Mouse (Mus musculus): Measurements from ENCODE around the gene Wdr90. TPM values are rescaled to one million over a fixed set of nuclear protein-coding genes. Genes with fewer than 3 reads are reported as not detected.
"Not testable (repeated sequence)": the region's sequence is repeated elsewhere in the genome, so short reads cannot be mapped to it uniquely, and the experiment has no call there.

Wdr90 gene
- polyA plus RNA-seq, 2 experiments from 2014 or later: 3.4 to 6.8 TPM

DNA sequence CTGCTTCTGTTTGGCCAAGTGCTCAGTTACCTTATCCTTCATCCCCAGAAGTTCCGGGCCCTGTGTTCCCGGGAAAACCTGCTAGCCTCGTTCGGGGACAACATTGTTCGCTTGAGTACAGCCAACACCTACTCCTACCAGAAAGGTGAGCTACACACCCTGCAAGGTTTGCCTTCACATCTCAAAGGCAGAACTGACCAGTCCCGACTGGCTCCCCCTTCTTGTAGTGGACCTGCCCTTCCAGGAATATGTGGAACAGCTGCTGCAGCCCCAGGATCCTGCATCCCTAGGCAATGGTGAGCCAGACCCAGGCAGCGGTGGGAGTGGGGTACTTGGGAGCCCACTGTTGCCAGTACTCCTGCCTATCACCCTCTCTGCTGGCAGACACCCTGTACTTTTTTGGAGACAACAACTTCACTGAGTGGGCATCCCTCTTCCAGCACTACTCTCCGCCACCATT, 31.7 kb downstream of the Wdr90 start:
- no peak for ATAC-seq

- peak; percentile 70 for ATAC-seq
These were observed 32.4 kb downstream of the Wdr90 start, which contains the start of gene Jmjd8 for GRCm38 (mm10) chr17:25828712-25829557. Gene Jmjd8 (plus strand): TSS chr17:25828867.

- no peak for ATAC-seq
These were observed 33.1 kb downstream of the Wdr90 start for GRCm38 (mm10) chr17:25828223-25828594.

DNA sequence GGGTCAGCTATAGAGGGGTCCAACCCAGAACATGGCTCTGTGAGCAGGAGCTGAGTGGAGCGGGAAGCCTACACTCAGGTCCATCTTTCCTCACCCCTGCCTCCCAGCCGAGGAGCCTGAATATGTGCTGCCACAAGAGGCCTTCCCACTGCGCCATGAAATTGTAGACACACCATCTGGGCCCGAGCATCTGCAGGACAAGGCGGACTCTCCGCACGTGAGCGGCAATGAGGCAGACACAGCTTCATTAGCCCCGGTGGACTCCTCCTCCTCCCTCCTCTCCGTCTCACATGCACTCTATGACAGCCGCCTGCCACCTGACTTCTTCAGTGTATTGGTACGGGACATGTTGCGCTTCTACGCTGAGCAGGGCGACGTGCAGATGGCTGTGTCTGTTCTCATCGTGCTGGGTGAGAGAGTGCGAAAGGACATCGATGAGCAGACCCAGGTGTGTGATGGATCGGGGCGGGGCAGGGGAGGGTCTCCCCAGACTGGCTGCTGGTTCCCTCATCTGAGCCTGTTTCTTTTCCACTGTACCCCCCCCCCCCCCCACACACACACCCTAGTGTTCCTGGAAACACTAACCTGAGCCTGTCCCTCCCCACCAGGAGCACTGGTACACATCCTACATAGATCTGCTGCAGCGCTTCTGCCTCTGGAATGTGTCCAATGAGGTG, 33.6 kb downstream of the Wdr90 start:
- ATAC-seq: no peak

DNA sequence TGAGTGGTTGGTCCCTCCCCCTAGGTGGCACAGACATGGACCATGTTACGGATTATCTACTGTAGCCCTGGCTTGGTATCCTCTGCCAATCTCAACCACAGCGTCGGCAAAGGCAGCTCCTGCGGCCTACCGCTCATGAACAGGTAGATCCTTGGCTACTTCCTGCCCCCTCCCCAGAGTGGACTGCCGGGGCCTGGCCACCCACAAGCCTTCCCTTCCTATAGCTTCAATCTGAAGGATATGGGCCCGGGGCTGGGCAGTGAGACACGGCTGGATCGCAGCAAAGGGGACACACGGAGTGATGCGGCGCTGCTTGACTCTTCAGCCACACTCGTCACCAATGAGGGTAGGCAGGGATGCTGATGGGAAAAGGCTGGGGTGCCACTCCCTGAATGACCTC, 34.3 kb downstream of the Wdr90 start:
- ATAC-seq: no peak

GRCm38 (mm10) chr17:25825984-25826570, 35.2 kb downstream of the Wdr90 start:
- no peak for ATAC-seq

DNA sequence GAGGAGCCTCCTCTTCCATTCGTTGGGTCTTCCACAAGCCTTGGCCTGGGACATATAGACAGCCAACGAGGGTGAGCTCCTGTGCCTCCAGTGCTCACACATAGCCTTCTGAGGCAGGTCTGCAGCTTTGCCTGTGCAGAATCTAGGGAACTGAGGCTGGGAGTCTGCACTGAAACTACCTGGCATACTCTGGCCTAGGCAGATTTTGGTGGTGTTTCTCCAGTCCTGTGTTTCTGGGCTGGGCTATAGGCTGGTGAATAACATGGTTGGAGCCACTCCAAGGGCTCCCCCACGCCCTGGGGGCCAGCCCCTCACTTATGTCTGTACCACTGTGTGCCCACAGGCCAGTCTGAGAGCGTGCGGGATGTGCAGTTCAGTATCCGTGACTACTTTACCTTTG, 36.0 kb downstream of the Wdr90 start:
- ATAC-seq: no peak

- no peak for ATAC-seq
These were observed 36.7 kb downstream of the Wdr90 start for GRCm38 (mm10) chr17:25824362-25825142.

GRCm38 (mm10) chr17:25823452-25823851, 37.8 kb downstream of the Wdr90 start, which contains the start of gene Wdr24:
Gene Wdr24 (plus strand): TSS chr17:25823627.
- peak; percentile 99 for ATAC-seq

DNA sequence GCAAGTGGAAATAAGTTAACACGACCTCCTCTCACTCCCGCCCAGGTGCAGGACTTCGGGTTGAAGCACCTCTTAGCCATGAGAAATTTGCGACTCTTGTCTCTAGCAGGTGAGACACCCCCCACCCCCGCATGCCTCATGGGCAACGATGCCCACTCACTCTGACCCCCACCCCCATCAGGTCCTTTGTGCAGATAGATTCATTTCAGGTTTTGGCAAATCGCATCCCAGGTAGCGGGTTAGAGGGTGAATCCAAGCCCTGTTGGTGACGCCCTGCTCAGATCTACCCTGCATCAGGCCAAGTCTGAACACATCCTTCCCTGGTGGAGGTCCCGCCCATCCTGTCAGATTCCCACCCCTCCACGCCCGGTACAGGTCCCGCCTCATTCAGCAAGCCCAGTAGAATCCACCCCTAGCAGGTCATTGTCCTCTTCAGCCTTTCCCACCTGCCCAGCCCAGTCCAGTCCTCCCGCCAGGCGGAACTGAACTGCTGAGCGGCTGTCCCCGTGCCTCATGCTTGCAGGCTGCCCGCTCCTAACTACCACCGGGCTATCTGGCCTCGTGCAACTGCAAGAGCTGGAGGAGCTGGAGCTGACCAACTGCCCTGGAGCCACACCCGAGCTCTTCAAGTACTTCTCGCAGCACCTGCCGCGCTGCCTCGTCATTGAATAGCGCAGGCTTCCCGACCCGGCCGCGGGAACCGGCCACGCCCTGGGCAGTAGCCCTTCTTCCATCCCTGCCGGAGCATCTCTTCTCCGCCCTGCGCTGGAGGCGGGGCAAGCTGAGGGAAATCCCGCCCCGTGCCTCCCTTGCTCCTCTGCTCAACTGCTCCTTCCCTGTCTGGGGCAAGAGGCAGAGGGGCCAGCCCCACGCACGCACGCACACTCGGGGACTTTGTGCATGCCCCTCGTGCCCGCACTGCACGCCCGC, 42.2 kb downstream of the Wdr90 start:
- no peak for ATAC-seq

DNA sequence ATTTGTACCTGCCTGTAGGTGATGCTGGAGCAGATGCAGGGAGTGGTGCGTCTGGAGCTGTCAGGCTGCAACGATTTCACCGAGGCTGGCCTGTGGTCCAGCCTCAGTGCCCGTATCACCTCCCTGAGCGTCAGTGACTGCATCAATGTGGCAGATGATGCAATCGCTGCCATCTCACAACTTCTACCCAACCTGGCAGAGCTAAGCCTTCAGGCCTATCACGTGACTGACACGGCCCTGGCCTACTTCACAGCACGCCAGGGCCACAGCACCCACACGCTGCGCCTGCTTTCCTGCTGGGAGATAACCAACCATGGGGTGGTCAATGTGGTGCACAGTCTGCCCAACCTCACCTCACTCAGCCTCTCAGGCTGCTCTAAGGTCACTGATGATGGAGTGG, 43.6 kb downstream of the Wdr90 start:
- ATAC-seq: no peak

- peak; percentile 45 for ATAC-seq
These were observed 47.8 kb downstream of the Wdr90 start for GRCm38 (mm10) chr17:25813471-25813870.

DNA sequence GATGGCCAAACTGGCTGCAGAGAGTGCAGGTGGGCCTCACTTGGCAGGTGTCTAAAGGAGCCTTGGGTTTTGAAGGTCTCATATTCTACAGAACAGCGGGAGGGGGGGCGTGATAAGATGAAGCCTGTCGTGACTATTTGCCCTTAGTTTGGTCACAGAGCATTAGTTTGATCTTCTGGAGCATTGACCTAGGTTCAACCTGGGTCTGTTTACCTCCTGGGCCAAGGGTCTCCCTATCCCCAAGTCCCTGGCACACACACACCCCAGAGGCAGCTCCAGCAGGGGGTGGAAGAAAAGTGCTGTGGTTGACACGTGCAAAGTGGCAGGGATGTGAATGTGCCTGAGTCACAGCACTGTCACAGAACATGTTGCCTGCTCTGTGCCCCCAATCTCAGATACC, 50.4 kb downstream of the Wdr90 start:
- ATAC-seq: no peak

DNA sequence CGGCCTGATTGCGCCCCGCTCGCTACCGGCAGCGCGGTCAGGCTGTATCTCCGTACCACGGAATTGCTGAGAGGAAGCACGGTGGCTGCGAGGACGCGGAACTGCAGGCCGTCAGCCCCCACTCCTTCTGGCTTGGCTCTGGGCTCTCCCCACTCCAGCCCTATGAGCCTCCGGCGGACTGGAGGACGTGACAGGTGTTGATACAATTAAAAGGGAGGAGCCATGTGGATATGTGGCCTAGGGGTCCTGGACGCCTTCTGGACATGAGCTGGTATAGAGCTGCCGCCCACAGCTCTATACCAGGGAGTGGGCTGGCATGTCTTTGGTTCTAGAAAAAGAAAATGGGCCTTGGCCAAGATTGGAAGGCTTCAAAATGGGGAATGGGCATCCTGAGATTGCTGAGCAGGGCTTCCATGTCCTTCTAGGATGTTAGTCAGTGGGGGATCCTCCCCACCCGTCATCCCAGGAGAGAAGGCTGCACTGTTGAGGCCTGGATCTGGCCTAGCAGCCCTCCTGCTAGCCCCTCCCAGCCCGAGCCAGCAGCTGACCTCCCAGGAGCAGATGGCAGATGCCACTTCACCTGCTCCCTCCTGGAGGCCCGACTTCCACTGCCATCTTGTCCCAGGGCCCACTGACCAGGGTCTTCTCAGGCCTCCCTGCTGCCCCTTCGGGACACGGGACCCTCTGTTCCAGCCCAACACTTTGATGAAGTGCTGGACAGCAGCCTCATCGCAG, 51.5 kb downstream of the Wdr90 start:
- ATAC-seq: no peak

DNA sequence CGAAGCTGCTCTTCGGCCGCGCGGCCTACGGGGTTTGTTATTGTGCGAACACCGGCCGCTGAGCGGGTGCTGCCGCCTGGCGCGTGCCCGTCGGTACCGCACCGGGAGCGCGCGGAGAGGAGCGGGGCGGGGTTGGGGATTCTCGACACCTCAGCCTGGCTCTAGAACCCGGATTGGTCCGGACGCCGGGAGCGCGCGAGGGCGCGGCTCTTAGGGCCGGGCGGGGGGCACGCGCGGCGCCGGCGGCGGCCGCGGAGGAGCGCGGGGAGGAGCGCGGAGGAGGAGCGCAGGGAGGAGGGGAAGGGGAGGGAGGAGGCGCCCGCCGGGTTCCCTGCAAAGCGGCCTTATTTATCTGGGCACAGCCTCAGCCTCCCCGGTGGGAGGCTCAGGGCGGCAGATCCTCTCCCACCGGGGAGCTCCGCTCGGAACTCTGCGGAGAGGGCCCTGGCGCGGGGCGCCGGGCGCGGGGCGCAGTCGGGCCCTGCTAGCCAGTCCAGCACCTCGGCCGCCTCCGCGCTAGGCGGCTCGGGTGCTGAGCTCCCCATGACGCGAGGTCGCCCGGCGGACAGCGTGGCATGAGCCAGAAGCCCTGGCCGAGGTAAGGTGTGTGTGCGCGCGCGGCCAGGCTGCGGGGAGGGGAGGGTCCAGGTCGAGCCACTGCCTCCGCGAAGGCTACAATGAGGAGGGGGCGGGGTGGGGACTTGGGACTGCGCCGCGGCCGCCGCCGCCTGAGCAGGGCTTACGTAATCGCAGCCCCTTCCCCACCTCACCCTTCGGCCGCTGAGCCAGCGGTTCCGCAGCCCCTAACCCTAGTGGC, 52.3 kb downstream of the Wdr90 start, which contains the start of gene Fbxl16:
Gene Fbxl16 (plus strand): TSS at position 297 of the 817 bp plus-strand sequence.
- no peak for ATAC-seq

DNA sequence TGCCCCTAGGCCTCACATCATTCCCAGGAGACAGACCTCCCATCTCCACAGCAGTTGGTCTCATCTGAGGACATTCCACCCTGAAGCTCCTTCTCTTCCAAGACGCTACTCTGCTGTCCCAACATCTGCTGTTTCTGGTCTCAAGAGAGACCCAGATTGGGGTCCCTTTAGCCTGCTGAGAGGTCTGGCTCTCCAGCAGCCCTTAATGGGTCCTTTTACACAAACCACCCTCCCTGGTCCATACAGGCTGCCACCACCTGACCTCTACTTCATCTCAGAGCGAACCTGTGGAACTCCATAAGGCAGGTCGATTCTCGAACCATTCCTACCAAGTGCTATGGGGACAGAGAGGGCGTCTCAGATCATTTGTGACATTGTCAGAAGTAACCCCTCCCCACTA, 53.3 kb downstream of the Wdr90 start:
- no peak for ATAC-seq

DNA sequence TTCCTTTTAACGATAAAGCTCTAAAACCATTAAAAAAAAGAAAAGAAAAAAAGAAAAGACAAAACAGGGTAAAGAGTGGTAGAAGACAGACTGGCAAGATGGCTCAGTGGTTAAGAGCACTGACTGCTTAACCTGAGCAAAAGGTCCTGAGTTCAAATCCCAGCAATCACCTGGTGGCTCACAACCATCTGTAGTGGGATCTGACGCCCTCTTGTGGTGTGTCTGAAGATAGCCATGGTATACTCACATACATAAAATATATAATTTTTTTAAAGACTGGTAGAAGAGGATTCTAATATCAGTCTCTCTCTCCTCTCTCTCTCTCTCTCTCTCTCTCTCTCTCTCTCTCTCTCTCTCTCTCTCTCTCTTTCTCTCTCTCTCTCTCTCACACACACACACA, 53.8 kb downstream of the Wdr90 start:
- not testable (repeated sequence) for ATAC-seq

DNA sequence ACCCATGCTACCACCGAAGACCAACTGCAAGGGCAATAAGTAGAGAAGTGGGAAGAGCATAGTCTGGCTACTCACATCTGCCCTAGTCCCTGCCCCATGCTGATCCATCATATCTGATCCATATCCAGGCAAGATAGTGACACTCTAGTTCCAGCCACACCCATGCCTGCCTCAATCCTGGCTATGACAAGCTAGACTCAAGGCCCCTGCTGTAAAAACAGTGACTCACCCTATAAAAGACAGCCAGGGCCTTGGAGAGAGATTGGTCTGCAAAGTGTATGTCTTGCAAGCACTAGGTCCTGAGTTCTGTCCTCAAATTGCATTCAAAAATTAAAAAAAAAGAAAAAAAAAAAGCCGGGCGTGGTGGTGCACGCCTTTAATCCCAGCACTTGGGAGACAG, 54.8 kb downstream of the Wdr90 start:
- no peak for ATAC-seq

GRCm38 (mm10) chr17:25802825-25803517, 58.3 kb downstream of the Wdr90 start:
- no peak for ATAC-seq

Data from CD4-positive, CD25-positive, alpha-beta regulatory T cell, adult 4 months (primary cell).